In the genomic region with DNA sequence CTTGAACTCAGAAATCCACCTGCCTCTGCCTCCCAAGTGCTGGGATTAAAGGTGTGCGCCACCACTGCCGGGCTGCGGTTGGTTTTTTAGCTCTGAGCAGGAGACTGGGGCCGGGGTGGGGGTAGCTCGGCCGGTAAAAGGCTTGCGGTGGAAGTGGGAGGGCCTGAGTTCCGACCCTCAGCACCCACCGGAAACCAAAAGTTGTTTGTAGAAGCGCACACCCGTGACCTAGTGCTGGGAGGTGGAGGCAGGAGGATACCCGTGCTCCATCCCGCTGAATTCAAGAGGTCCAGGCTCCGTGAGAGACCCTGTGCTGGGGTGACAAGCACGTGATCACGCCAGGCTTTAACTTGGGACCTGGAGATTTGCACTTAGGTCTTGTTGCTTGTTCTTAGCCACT, we compare ENCODE assay signal across 1 mouse cellular context.
A peak's percentile ranks its signal among the peaks of the same experiment; 100 is the strongest.
TF ChIP-seq lines count a peak whose summit lies in the region.

No protein-coding gene starts in this region.

TF ChIP-seq in CH12.LX, 34 proteins besides CTCF, POLR2A, EP300 and RAD21:
- no peak for TF ChIP-seq TCF12 (IDR thresholded peaks at IDR 0.05; ENCODE audit: low read depth, low read length)
- peak; percentile 55 for TF ChIP-seq BHLHE40 (IDR thresholded peaks at IDR 0.05; ENCODE audit: low read depth, low read length)
- 0 out of 2 replicates have a peak, but pooled peaks have one; percentile 8 for TF ChIP-seq IRF4 (IDR thresholded peaks at IDR 0.05; ENCODE audit: low read depth, low read length)
TF ChIP-seq in CH12.LX: peak in this region for 2.
